Mouse (Mus musculus) layer of hippocampus, adult 6 months (tissue): ENCODE data around the gene Mmp20. TPM values are rescaled to one million over a fixed set of nuclear protein-coding genes. Genes with fewer than 3 reads are reported as not detected.

Source experiments
- long read RNA-seq, 2 experiments: library from polyadenylated mRNA; unstranded; transcript quantifications; one replicate each; pipeline ENCODE4 v2.0.0; 2019 to 2020
- polyA plus RNA-seq: library from polyadenylated mRNA; unstranded; fragments of <200 nt; fragmentation: Nextera tagmentation; gene quantifications from 2 replicates; pipeline ENCODE4 v1.2.3, GENCODE M21; 2021

Gene Mmp20
- polyA plus RNA-seq = not detected in 2 replicates
- long read RNA-seq, experiment 1 = 0 reads
- long read RNA-seq, experiment 2 = 0 reads

DNA sequence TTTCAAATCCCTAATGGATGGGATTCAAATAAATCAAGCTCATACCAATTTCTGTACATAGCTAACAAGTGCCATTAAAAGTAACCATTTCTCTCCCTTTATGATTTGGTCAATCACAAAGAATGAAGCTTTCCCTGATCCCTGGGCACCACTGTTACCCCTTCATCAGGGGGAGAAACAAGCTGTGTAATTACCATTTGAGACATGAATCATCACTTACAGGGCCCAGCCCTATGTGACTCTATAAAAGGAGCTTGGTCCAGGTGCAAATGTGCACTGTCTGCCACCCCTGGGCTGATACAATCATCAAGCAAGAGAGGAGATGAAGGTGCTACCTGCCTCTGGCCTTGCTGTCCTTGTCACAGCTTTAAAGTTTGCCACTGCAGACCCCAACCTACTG lies at the start of gene Mmp20:
Mmp20 (plus strand) TSS at position 301 of the 400 bp plus-strand sequence.

DNA sequence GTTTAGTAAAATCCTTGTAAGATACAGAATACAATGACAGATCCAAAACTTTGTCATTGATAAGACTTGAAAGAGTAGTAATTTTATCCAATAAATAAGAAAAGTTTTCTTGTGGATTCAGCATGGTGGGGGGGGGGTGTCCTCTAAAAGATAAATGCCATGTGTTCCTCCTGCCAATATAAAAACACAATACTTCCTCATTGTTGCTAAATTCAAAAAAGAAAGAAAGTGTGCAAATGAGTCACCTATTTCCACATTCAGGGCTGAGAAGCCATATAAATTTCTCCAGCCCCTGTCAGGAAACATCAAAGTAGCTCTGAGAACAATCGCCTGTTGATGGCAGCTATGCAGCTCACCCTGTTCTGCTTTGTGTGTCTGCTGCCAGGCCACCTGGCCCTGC lies 63.8 kb downstream of the Mmp20 start, which contains the start of gene Mmp7:
Mmp7 (plus strand) TSS at position 301 of the 400 bp plus-strand sequence.

Other genes starting within 250 kb of the Mmp20 start
- not detected in 2 replicates for gene Mmp1b, start 240.2 kb upstream of the Mmp20 start, polyA plus RNA-seq
- gene Mmp3, start 182.4 kb upstream of the Mmp20 start, polyA plus RNA-seq = 0.10 TPM in 1 of 2 replicates, not detected in the other
- gene Mmp10, start 125.9 kb upstream of the Mmp20 start, polyA plus RNA-seq = not detected in 2 replicates
- not detected in 2 replicates for gene Mmp8, start 69.8 kb upstream of the Mmp20 start, polyA plus RNA-seq
- gene Mmp27, start 56.8 kb upstream of the Mmp20 start, polyA plus RNA-seq = not detected in 2 replicates
- gene Mmp7, start 63.9 kb downstream of the Mmp20 start, polyA plus RNA-seq = not detected in 2 replicates
- 11.6 and 12.7 TPM in 2 replicates for gene Tmem123, start 135.8 kb downstream of the Mmp20 start, polyA plus RNA-seq
- 16.7 and 18.1 TPM in 2 replicates for gene Birc2, start 208.8 kb downstream of the Mmp20 start, polyA plus RNA-seq
- 1.2 TPM in 2 replicates for gene Birc3, start 245.0 kb downstream of the Mmp20 start, polyA plus RNA-seq